Mouse (Mus musculus) adrenal gland, postnatal 25 days (tissue): ENCODE data around the gene Gapvd1. TPM values are rescaled to one million over a fixed set of nuclear protein-coding genes. Genes with fewer than 3 reads are reported as not detected.
"Not testable (repeated sequence)": the region's sequence is repeated elsewhere in the genome, so short reads cannot be mapped to it uniquely, and the experiment has no call there.

ENCODE experiments used
- DNase-seq: peaks from one replicate; pipeline ENCODE4 v3.0.0; 2021; ENCODE audit warnings: mixed read lengths
- total RNA-seq: library from RNA; stranded (reverse); gene quantifications from 2 replicates; pipeline ENCODE4 v1.2.3, GENCODE M21; 2021

Gene Gapvd1
- total RNA-seq, 1 experiment from 2014 or later, result 63.4 TPM

DNA sequence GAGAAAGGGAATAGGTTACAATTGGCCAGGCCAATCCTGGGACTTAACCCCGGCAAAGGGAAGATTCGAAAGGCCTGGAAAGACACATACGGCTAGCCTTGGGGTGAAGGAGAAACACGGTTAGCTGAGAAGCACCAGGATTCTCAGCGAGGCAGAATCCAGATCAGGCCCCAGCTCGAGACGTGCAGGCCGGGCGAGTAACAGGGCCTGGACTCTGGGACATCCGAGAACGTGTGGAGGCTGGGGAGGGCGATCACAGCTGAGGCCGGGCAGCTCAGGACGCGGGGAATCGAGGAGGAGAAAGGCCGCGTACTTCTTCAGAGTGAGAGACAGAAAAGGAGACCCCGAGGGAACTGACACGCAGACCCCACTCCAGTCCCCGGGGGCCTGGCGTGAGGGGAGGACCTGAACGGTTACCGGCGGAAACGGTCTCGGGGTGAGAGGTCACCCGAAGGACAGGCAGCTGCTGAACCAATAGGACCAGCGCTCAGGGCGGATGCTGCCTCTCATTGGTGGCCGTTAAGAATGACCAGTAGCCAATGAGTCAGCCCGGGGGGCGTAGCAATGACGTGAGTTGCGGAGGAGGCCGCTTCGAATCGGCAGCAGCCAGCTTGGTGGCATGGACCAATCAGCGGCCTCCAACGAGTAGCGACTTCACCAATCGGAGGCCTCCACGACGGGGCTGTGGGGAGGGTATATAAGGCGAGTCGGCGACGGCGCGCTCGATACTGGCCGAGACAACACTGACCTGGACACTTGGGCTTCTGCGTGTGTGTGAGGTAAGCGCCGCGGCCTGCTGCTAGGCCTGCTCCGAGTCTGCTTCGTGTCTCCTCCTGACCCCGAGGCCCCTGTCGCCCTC, 16.6 kb upstream of the Gapvd1 start, which contains the start of gene Hspa5:
Gene Hspa5, plus strand, starts transcription at position 603 of the 859 bp plus-strand sequence.
- DNase-seq, result peak; percentile 98

DNA sequence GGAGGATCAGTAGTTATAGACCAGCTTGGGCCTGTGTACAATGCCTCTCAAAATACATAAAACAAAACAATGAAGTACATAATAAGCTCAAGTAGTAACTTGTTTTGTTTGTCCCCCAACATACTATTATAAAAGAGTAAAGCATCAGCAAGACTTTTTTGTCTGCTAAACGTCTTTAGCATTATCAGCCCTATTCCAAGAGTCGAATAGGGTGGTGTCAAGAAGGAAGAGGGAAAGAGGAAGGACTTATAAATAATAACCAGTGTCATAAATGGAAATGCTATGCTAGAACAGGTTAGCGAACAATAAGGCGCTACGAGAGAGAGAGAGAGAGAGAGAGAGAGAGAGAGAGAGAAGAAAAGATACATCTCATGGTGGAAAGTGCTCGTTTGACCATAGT, 15.9 kb upstream of the Gapvd1 start:
- DNase-seq, result no peak

DNA sequence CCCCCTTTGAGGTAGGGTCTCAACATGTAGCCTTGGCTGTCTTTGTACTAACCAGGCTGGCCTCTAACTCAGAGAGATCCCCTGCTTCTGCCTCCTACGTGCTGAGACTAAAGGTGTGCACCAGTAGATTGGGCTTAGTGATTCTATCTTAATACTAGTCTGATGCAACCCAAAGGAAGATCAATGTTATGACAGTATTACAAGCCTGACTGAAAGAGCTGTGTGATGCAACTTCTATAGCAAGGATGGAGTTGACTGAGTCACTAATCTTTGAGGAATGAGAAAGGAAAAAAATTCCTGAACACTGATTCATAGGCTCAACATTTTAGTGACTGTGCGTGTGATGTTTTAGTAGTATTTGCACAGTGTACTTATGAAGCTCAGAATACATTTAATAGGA, 15.0 kb upstream of the Gapvd1 start:
- no peak for DNase-seq

DNA sequence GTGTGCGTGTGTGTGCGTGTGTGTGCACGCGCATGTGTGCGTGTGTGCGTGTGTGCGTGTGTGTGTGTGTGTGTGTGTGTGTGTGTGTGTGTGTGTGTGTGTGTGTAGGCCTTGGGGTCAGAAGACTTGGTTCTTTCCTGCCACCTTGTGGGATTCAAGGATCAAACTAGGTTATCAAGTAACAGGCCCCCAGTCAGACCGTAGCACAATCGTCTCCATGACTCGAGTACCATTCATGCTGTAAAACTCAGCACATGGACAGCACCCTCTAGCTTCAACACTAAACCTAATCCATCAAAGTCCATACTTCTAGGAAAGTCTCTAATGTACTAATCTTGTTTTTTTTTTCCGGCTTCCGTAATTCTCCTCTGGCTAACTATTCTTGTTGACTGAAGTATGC, 9.8 kb upstream of the Gapvd1 start:
- no peak for DNase-seq

DNA sequence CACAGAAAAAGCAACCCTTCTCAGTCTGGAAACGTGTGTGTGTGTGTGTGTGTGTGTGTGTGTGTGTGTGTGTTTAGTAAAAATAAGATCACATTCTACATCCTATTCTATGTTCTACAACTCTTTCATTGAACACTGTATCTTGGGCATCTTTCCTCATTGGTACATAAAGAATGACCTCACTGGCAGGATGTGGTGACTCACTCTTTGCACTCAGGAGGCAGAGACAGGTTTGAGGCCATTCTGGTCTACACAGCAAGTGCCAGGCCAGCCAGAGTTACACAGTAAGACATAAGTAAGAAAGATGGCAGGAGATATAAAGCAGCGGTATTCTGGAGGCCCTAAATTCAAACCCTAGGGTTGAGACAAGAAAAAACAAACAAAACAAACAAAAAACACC, 7.8 kb upstream of the Gapvd1 start:
- no peak for DNase-seq

DNA sequence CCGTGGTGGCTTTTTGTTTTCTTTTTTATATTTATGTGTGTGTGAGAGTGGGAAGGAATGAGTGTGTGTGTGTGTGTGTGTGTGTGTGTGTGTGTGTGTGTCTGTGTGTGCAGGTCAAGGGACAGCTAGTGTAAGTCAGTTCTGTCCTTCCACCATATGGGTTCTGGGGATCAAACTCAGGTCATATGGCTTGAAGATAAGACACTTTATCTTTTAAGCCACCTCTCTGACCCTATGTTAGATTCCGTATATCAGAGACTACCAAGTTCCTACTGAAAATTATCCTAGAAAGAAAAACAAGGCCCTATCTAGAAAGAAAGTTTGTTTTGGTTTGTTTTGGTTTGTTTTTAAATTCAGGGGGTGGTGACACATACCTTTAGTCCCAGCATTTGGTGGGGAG, 7.1 kb upstream of the Gapvd1 start:
- no peak for DNase-seq

DNA sequence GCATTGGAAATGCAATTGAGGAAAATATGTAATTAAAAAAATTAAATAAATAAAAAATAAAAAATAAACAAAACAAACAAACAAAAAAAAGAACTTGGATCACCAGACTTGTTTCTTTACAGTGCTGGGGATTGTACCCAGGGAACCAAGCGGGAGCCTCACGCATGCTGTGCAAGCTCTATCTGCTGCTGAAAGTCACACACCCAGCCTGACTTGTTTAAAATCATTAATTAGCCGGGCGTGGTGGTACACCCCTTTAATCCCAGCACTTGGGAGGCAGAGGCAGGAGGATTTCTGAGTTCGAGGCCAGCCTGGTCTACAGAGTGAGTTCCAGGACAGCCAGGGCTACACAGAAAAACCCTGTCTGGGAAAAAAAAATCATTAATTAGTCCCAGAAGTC, 6.2 kb upstream of the Gapvd1 start:
- not testable (repeated sequence) for DNase-seq

DNA sequence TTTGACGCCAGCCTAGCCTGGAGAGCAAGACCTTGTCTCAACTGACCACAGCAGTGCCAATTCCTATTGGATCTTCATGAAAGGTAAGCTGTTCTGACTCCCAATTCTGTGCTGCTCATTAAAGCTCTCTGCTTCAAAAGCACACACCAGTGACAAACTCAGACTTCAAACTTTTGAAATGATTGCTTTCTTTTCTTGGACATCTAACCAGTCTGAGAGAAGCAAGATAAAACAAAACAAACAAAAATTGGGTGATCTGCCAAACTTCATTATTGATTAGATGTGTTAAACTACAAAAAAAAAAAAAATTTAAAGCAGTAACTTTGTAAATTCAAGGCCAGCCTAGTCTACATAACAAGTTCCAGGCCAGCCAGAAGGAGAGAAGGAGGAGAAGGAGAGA, 2.3 kb upstream of the Gapvd1 start:
- DNase-seq, result no peak

DNA sequence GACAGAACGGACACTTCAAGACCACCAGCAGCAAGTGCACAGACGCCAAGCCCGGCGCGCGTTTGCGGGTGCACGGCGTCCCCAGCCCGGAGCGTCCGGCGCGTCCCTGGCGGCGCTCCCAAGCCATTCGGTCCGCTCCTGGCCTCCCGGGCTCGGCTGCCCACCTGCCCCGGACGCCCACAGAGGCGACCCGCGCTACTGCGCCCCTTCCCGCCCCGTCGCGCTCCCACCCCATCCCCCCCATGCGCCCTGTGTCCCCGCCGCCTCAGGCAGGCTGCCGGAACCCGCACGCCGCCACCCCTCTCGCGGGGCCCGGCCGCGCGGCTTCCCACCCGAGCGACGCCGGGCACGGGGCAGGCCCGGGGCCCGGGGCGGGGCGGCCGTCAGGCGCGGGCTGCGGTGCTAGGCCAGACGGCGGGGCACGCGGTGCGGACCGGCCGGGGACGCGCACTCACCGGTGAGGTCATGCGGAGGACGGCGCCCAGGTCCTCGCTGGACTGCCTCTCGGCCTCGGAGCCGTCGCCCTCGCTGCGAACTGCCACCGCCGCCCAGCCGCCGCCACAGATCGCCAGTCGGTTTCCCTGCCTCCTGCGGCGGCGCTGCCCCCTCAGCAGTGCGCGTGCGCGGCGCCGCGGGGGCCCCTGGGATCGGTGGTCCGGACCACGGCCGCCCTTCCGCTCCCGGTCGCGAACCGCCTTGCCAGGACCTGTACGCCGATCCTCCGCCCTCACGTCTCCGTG, 1.1 kb downstream of the Gapvd1 start:
- peak; percentile 94 for DNase-seq

DNA sequence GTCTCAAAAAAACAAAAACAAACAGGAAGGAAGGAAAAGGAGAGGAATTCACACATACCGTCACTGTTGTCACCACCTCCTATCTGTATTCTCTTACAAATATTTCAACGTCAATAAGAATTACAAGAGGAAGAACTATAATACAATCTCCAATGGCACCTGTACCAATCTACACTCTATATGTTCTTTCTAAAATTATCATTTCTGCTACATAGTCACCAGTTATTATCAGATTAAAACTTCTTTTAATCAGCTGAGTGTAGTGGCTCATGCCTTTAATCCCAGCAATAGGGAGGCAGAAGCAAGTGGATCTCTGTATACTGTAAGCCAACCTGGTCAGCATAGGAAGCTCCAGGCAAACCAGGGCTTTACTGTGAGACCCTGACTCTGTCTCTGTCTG, 4.8 kb downstream of the Gapvd1 start:
- DNase-seq, result no peak

DNA sequence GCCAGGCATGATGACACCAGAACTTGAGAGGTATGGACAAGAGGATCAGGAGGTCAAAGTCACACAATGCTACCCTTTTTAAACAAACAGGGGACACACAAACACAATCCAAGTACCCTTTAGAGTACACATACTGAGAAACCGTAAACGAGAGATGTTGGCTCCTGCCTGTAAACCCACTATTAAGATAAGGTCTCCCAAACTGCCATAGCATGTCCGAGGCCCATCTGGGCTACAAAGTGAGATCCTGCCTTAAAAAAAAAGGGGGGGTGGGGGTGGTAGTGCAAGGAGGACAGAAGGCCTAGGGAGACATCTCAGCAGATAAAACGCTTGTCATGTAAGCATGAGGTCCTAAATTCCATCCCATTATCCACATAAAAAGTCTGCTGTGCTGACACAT, 6.6 kb downstream of the Gapvd1 start:
- no peak for DNase-seq

DNA sequence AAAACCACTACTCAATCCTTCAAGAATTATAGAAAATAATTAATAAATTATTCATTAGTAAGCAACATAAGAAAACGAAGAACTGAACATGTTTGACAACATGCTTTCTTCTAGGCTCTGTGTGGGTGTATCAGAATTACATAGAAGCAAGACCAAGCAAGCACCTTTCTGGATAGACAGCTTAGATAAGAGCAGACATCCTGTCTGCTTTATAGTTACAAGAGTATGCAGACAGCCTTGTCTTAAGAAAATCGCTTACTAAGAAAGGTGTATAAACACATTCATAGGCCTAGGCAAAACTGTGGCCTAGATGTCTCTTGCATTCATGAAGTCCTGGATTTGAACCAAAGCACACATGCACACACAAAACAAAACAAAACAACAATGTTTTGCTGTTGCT, 9.4 kb downstream of the Gapvd1 start:
- no peak for DNase-seq

DNA sequence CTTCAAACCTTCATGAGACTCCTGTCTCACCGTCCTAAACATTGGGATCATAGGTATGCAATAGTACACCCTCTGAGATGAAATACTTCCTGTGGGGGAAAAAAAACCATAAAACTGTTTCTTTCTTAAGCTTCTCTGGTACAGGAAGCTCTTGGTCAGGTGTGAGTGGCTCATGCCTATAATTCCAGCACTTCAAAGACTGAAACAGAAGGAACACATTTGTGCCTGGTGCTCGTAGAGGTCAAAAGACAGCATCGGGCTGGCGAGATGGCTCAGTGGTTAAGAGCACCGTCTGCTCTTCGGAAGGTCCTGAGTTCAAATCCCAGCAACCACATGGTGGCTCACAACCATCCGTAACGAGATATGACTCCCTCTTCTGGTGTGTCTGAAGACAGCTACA, 10.6 kb downstream of the Gapvd1 start:
- no peak for DNase-seq

DNA sequence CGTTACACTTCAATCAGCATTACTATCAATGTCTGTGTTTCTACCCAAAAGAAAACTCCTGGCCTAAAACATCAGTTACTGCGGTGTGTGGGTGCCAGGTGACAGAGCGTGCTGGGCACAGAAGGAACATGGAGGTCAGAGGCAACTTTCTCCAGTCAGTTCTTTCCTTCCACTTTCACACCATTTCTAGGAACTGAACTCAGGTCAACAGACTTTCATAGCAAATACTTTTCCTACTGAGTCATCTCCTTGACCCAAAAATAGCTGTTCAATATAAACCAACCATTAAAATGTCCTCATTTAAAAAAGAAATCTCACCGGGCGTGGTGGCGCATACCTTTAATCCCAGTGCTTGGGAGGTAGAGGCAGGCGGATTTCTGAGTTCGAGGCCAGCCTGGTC, 12.4 kb downstream of the Gapvd1 start:
- no peak for DNase-seq

DNA sequence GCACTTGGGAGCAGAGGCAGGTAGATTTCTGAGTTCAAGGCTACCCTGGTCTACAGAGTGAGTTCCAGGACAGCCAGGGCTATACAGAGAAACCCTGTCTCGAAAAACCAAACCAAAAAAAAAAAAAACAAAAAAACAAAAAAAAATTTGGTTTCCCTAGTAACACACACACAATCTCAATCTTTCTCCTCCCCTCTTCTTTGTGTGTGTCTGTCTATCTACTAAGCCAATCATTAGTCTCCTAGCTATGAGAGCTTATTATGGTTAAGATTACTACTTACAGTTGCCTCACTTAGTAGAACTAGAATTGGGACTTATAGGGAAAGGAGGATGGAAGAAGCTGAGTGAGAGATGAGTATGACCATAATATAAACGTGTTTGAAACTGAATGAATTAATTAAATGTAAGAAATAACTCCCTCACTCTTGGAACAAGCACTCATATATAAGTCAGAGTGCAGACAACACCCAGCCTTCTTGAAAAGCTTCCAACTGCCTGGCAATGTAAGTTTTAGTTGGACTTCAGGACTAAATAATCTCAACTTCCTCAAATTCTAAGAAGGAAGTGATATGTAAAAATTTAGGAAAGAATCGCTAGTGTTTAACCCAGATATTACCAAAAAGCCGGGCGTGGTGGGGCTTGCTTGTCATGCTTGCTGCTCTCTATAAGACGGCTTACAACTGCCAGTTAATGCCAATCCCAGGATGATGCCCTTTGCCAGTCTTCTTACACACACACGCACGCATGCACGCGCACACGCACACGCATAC, 13.5 kb downstream of the Gapvd1 start:
- DNase-seq, result no peak

DNA sequence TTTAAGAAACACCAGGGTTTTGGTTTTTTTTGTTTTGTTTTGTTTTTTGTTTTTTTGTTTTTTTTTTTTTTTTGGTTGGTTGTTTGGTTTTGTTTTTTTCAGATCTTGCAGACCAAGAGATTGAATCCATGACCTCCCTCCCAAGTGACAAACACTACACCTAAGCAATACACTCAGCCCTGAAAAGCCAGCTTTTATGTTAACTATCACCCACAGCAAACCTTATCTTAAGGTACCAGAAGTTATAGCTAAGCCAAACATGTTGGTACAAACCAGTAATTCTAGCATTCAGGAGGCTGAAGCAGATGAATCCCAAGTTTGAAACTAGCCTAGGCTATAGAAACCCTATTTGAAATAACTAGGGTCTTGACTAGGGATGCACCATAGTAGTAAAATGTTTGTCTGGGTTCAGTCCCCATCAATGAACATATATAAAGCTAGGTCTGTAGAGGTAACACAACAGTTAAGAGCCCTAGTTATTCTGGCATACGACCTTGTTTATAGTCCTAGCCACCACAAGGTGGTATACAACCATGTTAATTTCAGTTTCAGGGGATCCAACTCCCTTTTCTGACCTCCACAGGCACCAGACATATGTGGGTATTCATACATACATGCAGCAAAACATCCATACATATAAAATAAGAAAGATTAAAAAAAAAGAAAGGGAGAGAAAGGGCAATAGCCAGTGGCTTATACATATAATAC, 15.2 kb downstream of the Gapvd1 start:
- no peak for DNase-seq

DNA sequence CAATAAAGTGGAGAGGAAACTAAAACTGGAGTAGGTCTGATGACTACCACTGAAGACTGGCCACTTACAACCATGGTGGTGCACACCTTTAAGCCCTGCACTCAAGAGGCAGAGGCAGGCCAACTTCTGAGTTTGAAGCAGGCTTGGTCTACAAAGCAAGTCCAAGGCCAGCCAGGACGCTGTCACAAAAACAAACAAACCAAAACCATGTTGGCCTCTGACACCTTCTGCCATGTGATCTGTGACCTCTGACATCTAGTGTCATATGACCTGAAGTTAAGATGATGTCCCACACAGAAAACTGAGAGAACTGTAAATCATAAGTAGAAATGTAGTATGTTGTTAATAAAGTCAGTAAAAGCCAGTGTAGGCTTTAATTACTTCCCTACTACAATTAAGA, 17.1 kb downstream of the Gapvd1 start:
- DNase-seq, result no peak

DNA sequence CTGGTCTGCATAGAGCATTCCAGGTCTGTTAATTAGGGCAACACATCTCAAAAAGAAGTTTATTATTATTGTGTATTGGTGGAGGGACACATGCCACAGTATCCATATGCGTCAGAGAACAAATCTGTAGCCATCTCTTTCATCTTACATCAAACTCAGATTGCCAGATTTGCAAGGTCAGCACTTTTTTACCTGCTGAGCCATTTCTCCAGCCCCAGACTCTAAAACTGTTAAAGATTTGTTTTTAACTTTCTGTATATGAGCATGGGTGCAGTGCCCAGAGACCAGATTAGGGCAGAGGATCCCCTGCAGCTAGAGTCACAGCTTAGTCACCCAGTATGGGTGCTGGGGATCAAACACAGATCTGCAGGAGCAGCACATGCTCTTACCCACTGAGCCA, 18.4 kb downstream of the Gapvd1 start:
- no peak for DNase-seq

DNA sequence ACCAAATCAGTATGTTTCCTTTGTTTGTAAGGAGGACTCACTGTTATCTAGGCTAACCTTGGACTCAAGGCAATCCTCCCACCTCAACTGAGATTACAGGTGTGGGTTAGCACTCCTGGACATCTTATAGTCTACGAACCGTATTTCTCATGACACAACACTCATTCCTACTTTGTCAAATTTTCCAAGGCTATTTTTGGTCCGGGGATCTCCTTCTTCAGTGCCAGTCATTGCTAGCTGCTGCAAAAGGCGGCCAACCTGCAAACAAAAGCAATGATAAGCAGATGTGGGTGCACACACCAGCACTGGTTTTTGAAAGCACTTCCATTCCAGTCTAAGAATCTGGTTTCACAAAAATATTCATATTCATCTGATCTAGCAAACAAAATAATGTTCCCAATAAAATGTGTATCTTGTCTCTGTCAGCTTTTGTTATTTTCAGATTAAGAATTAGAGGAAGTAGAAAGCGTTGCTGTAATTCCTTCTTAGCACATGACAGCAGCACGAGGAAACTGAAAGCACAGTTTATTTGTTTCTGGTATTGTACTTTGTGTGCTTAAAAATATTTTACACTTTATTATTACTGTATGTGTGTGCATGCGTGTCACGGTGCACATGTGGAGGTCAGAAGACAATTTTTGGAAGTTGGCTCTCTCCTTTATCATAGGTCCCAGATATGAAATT, 27.8 kb downstream of the Gapvd1 start:
- DNase-seq, result no peak

DNA sequence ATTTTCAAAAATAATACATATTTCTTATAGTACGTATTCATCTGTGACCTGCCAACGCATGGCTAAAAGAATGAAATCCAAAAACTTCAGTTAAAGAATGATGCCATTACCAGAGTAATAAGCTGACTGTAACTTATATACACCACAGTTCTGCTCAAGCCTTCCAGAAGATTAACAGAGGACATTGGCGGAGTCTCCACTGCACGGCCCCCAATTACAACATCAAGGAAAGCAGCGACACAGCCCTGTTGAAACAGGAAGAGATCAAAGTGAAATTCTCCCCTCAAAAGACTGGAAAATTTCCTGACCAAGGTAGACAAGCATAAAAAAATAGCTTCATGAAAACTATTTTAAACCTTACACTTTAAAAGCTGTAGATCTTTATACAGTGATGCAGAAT, 29.8 kb downstream of the Gapvd1 start:
- DNase-seq, result no peak

DNA sequence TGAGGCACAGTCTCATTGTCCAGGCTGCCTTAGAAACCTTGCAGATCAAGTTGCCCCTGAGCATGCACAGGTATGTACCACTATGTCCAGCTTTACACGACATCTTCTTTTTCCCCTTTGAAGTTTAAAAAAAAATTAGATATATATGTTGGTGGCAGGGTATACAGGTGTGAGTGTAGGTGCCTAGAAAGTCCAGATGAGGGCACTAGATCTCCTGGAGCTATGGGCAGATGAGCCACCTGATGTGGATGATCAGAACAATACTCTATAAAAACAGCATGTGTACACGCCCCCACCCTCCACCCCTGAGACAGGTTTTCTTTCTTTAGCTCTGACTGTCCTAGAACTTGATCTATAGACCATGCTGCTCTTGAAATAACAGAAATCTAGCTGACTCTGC, 36.8 kb downstream of the Gapvd1 start:
- no peak for DNase-seq

DNA sequence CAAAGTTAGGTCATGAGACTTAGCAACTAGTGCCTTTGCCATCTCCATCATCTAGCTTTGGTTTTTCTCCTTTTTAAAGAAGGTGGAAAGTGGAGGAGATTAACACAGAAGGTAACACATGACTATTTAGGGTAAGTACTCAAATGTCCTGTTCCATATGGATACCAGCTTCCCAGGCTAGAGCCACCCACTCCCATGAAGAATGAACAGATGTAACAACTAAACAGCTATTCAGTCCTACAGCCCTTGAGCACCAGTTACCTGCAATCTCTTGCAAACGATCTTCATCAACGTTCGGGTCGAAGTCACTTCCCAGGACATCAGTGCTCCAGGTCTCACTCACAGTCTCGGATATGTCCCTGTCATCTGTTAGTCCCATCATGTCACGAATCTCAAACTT, 43.1 kb downstream of the Gapvd1 start:
- no peak for DNase-seq
